Mouse (Mus musculus): ENCODE measurements at regions not wholly inside any gene's neighbourhood (a gene's known extent, or its start where the extent isn't known, plus 50 kb on each side); places are given as distances from the start of the nearest gene placed in this dataset.
"Not testable (repeated sequence)": the region's sequence is repeated elsewhere in the genome, so short reads cannot be mapped to it uniquely, and the experiment has no call there.

DNA sequence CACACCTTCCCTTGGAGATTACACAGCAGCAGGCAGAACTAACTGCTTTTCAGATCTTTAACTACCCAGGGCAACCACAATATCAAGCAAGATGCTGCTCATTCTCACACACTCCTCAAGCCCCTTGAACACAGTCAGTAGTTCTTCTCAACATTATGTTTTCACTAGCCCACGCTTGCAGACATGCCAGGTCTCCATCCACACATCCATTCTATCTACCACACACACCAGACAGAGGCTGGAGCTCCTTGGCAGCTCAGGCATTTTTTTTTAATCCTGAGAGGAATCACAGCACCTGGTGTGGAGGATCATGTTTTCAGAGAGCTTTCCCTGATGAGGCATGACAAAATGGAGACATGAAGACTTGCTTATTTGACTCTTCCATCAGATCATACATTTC, 124.9 kb downstream of the Fasl start:
- DNase-seq (ENCODE audit: low spot score), result no peak
- Histone ChIP-seq H3K27me3 (ENCODE audit: insufficient read depth, low read length) (no peaks in the 10 kb centered on the region), H3K36me3 (ENCODE audit: insufficient read depth, low read length) (no peaks in the 10 kb centered on the region), H3K4me2 (ENCODE audit: low read depth, low read length, poor library complexity, severe bottlenecking) (no peak overlapping the region), H3K4me1 (ENCODE audit: insufficient read depth, low read length) (no peaks in the 10 kb centered on the region), H3K9me3 (ENCODE audit: low read length) (no peaks in the 10 kb centered on the region), H3K9ac (replicated peaks; ENCODE audit: low read length, poor library complexity, severe bottlenecking) (no peak overlapping the region), H3K4me3 (ENCODE audit: low read depth, low read length) (no peak overlapping the region), H3K27ac (ENCODE audit: low read depth, low read length) (no peak overlapping the region)
- TF ChIP-seq CTCF (IDR thresholded peaks at IDR 0.05), result no peak
- WGBS, result 74% methylated on average over 1 of the region's 1 CpGs
- no peak for ATAC-seq (ENCODE audit: low FRiP score)

DNA sequence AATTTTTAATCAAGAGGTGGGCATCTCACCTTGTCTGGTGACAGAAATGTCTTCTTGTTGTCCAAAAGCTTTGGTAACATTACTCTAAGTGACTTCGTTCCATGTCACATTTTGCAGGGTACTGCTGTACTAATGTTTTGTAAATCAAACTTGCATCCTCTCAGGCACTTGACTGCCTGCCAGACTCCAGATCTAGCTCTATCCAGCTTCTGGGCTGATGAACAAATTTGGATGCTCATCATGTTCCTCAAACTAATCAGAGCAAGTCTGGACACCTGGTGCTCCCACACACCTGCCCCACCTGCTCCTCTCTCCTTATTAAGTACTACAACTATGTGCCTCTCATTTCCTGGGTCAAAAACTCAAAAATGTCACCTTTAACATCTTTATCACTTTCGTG, 126.1 kb downstream of the Fasl start:
- Histone ChIP-seq H3K27me3 (ENCODE audit: insufficient read depth, low read length) (no peaks in the 10 kb centered on the region), H3K9ac (replicated peaks; ENCODE audit: low read length, poor library complexity, severe bottlenecking) (no peak overlapping the region), H3K9me3 (ENCODE audit: low read length) (no peaks in the 10 kb centered on the region), H3K4me3 (ENCODE audit: low read depth, low read length) (no peak overlapping the region), H3K4me1 (ENCODE audit: insufficient read depth, low read length) (no peaks in the 10 kb centered on the region), H3K36me3 (ENCODE audit: insufficient read depth, low read length) (no peaks in the 10 kb centered on the region), H3K27ac (ENCODE audit: low read depth, low read length) (no peak overlapping the region), H3K4me2 (ENCODE audit: low read depth, low read length, poor library complexity, severe bottlenecking) (no peak overlapping the region)
- ATAC-seq (ENCODE audit: low FRiP score) (no peak), DNase-seq (ENCODE audit: low spot score) (no peak)
- WGBS, result 93% methylated on average over 2 of the region's 2 CpGs
- TF ChIP-seq CTCF (IDR thresholded peaks at IDR 0.05), result no peak

GRCm38 (mm10) chr1:161657511-161657910, 130.8 kb downstream of the Fasl start:
- Histone ChIP-seq H3K36me3 (ENCODE audit: insufficient read depth, low read length) (no peaks in the 10 kb centered on the region), H3K4me3 (ENCODE audit: low read depth, low read length) (no peak overlapping the region), H3K27ac (ENCODE audit: low read depth, low read length) (no peak overlapping the region), H3K4me1 (ENCODE audit: insufficient read depth, low read length) (no peaks in the 10 kb centered on the region), H3K4me2 (ENCODE audit: low read depth, low read length, poor library complexity, severe bottlenecking) (no peak overlapping the region), H3K9ac (replicated peaks; ENCODE audit: low read length, poor library complexity, severe bottlenecking) (no peak overlapping the region), H3K27me3 (ENCODE audit: insufficient read depth, low read length) (no peaks in the 10 kb centered on the region), H3K9me3 (ENCODE audit: low read length) (no peaks in the 10 kb centered on the region)
- DNase-seq (ENCODE audit: low spot score) (no peak), ATAC-seq (ENCODE audit: low FRiP score) (no peak)
- TF ChIP-seq CTCF (IDR thresholded peaks at IDR 0.05), result no peak
- 96% methylated on average over 1 of the region's 1 CpGs for WGBS

GRCm38 (mm10) chr1:161649387-161649786, 138.9 kb downstream of the Fasl start:
- Histone ChIP-seq H3K4me2 (ENCODE audit: low read depth, low read length, poor library complexity, severe bottlenecking) (no peak overlapping the region), H3K4me3 (ENCODE audit: low read depth, low read length) (no peak overlapping the region), H3K27ac (ENCODE audit: low read depth, low read length) (no peak overlapping the region), H3K27me3 (ENCODE audit: insufficient read depth, low read length) (no peaks in the 10 kb centered on the region), H3K9me3 (ENCODE audit: low read length) (no peaks in the 10 kb centered on the region), H3K36me3 (ENCODE audit: insufficient read depth, low read length) (no peaks in the 10 kb centered on the region), H3K9ac (replicated peaks; ENCODE audit: low read length, poor library complexity, severe bottlenecking) (no peak overlapping the region), H3K4me1 (ENCODE audit: insufficient read depth, low read length) (no peaks in the 10 kb centered on the region)
- DNase-seq (ENCODE audit: low spot score) (no peak), ATAC-seq (ENCODE audit: low FRiP score) (no peak)
- WGBS, result 57% methylated on average over 2 of the region's 2 CpGs
- TF ChIP-seq CTCF (IDR thresholded peaks at IDR 0.05), result peak; percentile 33; the same call in 1 of the 2 replicates

DNA sequence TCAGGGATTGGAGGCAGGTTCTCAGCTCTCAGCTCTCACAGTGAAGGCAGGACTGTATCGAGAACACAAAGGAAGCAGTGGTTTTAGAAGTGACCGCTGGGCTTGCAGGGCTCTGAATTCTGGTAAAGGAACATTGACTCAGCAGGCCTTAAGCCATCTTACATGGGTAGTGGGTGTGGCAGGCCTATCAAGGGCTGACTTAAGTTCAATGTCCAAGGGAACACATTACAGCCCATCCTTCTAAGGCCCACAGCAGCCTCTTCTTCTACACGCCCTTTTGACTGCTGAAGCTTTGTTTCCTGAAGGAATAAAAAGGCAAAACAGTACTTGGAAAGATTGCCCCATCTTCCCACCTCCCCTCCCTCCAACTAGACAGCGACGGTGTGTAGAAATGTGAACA, 137.6 kb downstream of the Tnfsf18 start:
- H3K27ac ChIP-seq (ENCODE audit: low read depth, low read length), result no peak overlapping the region
- H3K9ac ChIP-seq (replicated peaks; ENCODE audit: low read length, poor library complexity, severe bottlenecking), result no peak overlapping the region
- ATAC-seq (ENCODE audit: low FRiP score), result no peak
- H3K27me3 ChIP-seq (ENCODE audit: insufficient read depth, low read length), result no peaks in the 10 kb centered on the region
- H3K4me1 ChIP-seq (ENCODE audit: insufficient read depth, low read length), result no peaks in the 10 kb centered on the region
- H3K4me2 ChIP-seq (ENCODE audit: low read depth, low read length, poor library complexity, severe bottlenecking), result no peak overlapping the region
- no peak overlapping the region for H3K4me3 ChIP-seq (ENCODE audit: low read depth, low read length)
- WGBS, result 83% methylated on average over 5 of the region's 5 CpGs
- no peaks in the 10 kb centered on the region for H3K36me3 ChIP-seq (ENCODE audit: insufficient read depth, low read length)
- no peaks in the 10 kb centered on the region for H3K9me3 ChIP-seq (ENCODE audit: low read length)
- no peak for TF ChIP-seq CTCF (IDR thresholded peaks at IDR 0.05)
- no peak for DNase-seq (ENCODE audit: low spot score)

DNA sequence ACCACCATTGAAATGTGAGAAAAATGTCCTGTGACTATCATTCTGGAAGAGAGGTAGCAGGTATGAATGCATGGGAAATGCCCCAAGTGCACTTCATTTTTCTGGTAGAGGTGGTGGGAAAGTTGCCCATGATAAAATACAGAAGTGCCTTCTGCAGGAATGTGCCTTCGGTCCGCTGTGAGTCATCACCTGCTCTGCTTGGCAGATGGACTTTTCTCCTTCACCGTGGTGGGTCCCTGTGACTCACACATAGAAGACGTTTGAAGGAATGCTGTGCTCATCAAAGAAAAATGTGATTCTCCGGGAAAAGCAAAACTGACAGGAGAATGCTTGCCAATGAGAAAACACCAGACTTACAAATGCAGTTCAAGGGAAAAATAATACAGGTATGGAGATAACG, 126.8 kb downstream of the Tnfsf18 start:
- Histone ChIP-seq H3K4me2 (ENCODE audit: low read depth, low read length, poor library complexity, severe bottlenecking) (no peak overlapping the region), H3K4me3 (ENCODE audit: low read depth, low read length) (no peak overlapping the region), H3K9me3 (ENCODE audit: low read length) (no peaks in the 10 kb centered on the region), H3K4me1 (ENCODE audit: insufficient read depth, low read length) (no peaks in the 10 kb centered on the region), H3K27me3 (ENCODE audit: insufficient read depth, low read length) (no peaks in the 10 kb centered on the region), H3K36me3 (ENCODE audit: insufficient read depth, low read length) (no peaks in the 10 kb centered on the region), H3K27ac (ENCODE audit: low read depth, low read length) (no peak overlapping the region), H3K9ac (replicated peaks; ENCODE audit: low read length, poor library complexity, severe bottlenecking) (no peak overlapping the region)
- TF ChIP-seq CTCF (IDR thresholded peaks at IDR 0.05), result no peak
- DNase-seq (ENCODE audit: low spot score) (no peak), ATAC-seq (ENCODE audit: low FRiP score) (no peak)
- 84% methylated on average over 6 of the region's 6 CpGs for WGBS

DNA sequence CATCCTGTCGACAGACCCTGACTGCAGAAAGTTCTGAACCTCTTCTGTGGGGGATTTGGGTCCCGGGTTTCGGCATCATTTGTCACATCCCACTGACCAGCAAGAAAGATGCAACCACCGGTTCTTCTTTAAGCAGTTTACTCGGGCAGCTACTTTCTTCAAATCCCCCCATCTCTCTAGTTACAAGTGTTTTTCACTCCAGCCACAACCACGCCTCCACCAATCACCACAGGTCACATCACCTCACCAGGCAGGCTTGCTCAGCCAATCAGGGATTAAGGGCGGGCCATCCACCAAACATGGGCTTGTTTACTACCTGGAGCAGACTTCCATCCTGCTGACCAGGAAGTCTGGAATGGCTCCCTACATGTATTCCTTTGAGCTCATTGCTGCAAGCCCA, 119.6 kb downstream of the Tnfsf18 start:
- H3K27ac ChIP-seq (ENCODE audit: low read depth, low read length); DNase-seq (ENCODE audit: low spot score); H3K9ac ChIP-seq (replicated peaks; ENCODE audit: low read length, poor library complexity, severe bottlenecking); H3K4me3 ChIP-seq (ENCODE audit: low read depth, low read length); H3K4me2 ChIP-seq (ENCODE audit: low read depth, low read length, poor library complexity, severe bottlenecking); H3K4me1 ChIP-seq (ENCODE audit: insufficient read depth, low read length); H3K36me3 ChIP-seq (ENCODE audit: insufficient read depth, low read length); ATAC-seq (ENCODE audit: low FRiP score); H3K9me3 ChIP-seq (ENCODE audit: low read length); H3K27me3 ChIP-seq (ENCODE audit: insufficient read depth, low read length): not testable (repeated sequence)
- 95% methylated on average over 7 of the region's 7 CpGs for WGBS

- not testable (repeated sequence) for H3K4me1 ChIP-seq (ENCODE audit: insufficient read depth, low read length); DNase-seq (ENCODE audit: low spot score); H3K4me2 ChIP-seq (ENCODE audit: low read depth, low read length, poor library complexity, severe bottlenecking); H3K27me3 ChIP-seq (ENCODE audit: insufficient read depth, low read length); H3K27ac ChIP-seq (ENCODE audit: low read depth, low read length); H3K36me3 ChIP-seq (ENCODE audit: insufficient read depth, low read length); H3K9ac ChIP-seq (replicated peaks; ENCODE audit: low read length, poor library complexity, severe bottlenecking); H3K9me3 ChIP-seq (ENCODE audit: low read length); H3K4me3 ChIP-seq (ENCODE audit: low read depth, low read length); ATAC-seq (ENCODE audit: low FRiP score)
- WGBS, result 92% methylated on average over 10 of the region's 10 CpGs
These were observed 119.2 kb downstream of the Tnfsf18 start for GRCm38 (mm10) chr1:161613658-161614057.

All from midbrain, postnatal 0 days (tissue).